32 mouse cellular contexts compared by ENCODE assay signal in genomic region chr4:126025801-126026200, GRCm38 (mm10). TPM values are rescaled to one million over a fixed set of nuclear protein-coding genes. Genes with fewer than 3 reads are reported as not detected.
DNase-seq lines count a peak whose midpoint lies in the region; ATAC-seq and TF ChIP-seq lines count a peak whose summit lies in the region.
"Had no signal": no experiment of that assay in that cellular context is flagged by ENCODE, and none has a peak within 500 bp of the region (broad histone marks: within the 10 kb centered on the region; RNA-seq: fewer than 3 reads in every experiment).

No protein-coding gene starts in this region.

- H3K9me3 ChIP-seq in embryonic facial prominence, embryonic 14.5 days (ENCODE audit: control insufficient read depth, low read length), result no peaks in the 10 kb centered on the region
- no peaks in the 10 kb centered on the region for H3K9me3 ChIP-seq in embryonic facial prominence, embryonic 10.5 days
- no peaks in the 10 kb centered on the region for H3K9me3 ChIP-seq in midbrain, embryonic 14.5 days (ENCODE audit: control insufficient read depth, low read length)
- H3K9me3 ChIP-seq in midbrain, embryonic 10.5 days (replicated peaks), result no peaks in the 10 kb centered on the region
- no peaks in the 10 kb centered on the region for H3K9me3 ChIP-seq in liver, embryonic 12.5 days (replicated peaks)
- no peaks in the 10 kb centered on the region for H3K9me3 ChIP-seq in liver, postnatal 0 days (ENCODE audit: low read length)
- H3K9me3 ChIP-seq: forebrain, embryonic 15.5 days; heart, embryonic 12.5 days; hindbrain, embryonic 13.5 days; limb, embryonic 12.5 days; midbrain, embryonic 13.5 days; neural tube, embryonic 15.5 days had no signal

- no peaks in the 10 kb centered on the region for H3K4me1 ChIP-seq in embryonic facial prominence, embryonic 14.5 days (ENCODE audit: control insufficient read depth, insufficient read depth, low read length)
- no peaks in the 10 kb centered on the region for H3K4me1 ChIP-seq in embryonic facial prominence, embryonic 10.5 days
- H3K4me1 ChIP-seq in midbrain, embryonic 14.5 days (ENCODE audit: control insufficient read depth, insufficient read depth, low read length), result no peaks in the 10 kb centered on the region
- no peaks in the 10 kb centered on the region for H3K4me1 ChIP-seq in midbrain, embryonic 10.5 days
- H3K4me1 ChIP-seq in liver, embryonic 12.5 days, result peaks cover 34% of the 10 kb centered on the region
- H3K4me1 ChIP-seq in liver, postnatal 0 days (ENCODE audit: insufficient read depth), result no peaks in the 10 kb centered on the region
- H3K4me1 ChIP-seq: forebrain, embryonic 15.5 days; heart, embryonic 12.5 days; hindbrain, embryonic 13.5 days; limb, embryonic 12.5 days; midbrain, embryonic 13.5 days; neural tube, embryonic 15.5 days had no signal

- no peak overlapping the region for H3K9ac ChIP-seq in embryonic facial prominence, embryonic 14.5 days (ENCODE audit: low read depth, low read length)
- no peak overlapping the region for H3K9ac ChIP-seq in midbrain, embryonic 14.5 days (replicated peaks; ENCODE audit: low read length)
- no peak overlapping the region for H3K9ac ChIP-seq in liver, embryonic 12.5 days
- no peak overlapping the region for H3K9ac ChIP-seq in liver, postnatal 0 days (replicated peaks)
- H3K9ac ChIP-seq: forebrain, embryonic 15.5 days; heart, embryonic 12.5 days; hindbrain, embryonic 13.5 days; limb, embryonic 12.5 days; midbrain, embryonic 13.5 days; neural tube, embryonic 15.5 days had no signal

- no peak overlapping the region for H3K4me2 ChIP-seq in embryonic facial prominence, embryonic 14.5 days (ENCODE audit: low read depth, low read length)
- H3K4me2 ChIP-seq in midbrain, embryonic 14.5 days (ENCODE audit: low read length), result no peak overlapping the region
- peak overlapping the region; percentile 18 for H3K4me2 ChIP-seq in liver, embryonic 12.5 days
- peak overlapping the region; percentile 57 for H3K4me2 ChIP-seq in liver, postnatal 0 days (ENCODE audit: low read depth, low read length)
- H3K4me2 ChIP-seq: forebrain, embryonic 15.5 days; heart, embryonic 12.5 days; hindbrain, embryonic 13.5 days; limb, embryonic 12.5 days; midbrain, embryonic 13.5 days; neural tube, embryonic 15.5 days had no signal

- no peak overlapping the region for H3K4me3 ChIP-seq in embryonic facial prominence, embryonic 14.5 days (ENCODE audit: low read depth, low read length)
- no peak overlapping the region for H3K4me3 ChIP-seq in embryonic facial prominence, embryonic 10.5 days
- no peak overlapping the region for H3K4me3 ChIP-seq in midbrain, embryonic 14.5 days (replicated peaks; ENCODE audit: low read depth, low read length)
- H3K4me3 ChIP-seq in midbrain, embryonic 10.5 days, result no peak overlapping the region
- H3K4me3 ChIP-seq in liver, embryonic 12.5 days, result no peak overlapping the region
- H3K4me3 ChIP-seq in liver, postnatal 0 days (ENCODE audit: low read depth, low read length), result peak overlapping the region; percentile 41
- H3K4me3 ChIP-seq: forebrain, embryonic 15.5 days; gastrocnemius, adult 2 months; heart, adult 2 months; heart, embryonic 12.5 days; hindbrain, embryonic 13.5 days; left cerebral cortex, adult 2 months; limb, embryonic 12.5 days; midbrain, embryonic 13.5 days; neural tube, embryonic 15.5 days had no signal

- TF ChIP-seq EP300 in liver, postnatal 0 days (IDR thresholded peaks at IDR 0.05; ENCODE audit: low read depth), result no peak

- no peak for TF ChIP-seq CTCF in liver, postnatal 0 days (IDR thresholded peaks at IDR 0.05; ENCODE audit: low read depth)

- peak; percentile 9 for DNase-seq in embryonic facial prominence, embryonic 14.5 days (ENCODE audit: low spot score)
- DNase-seq in embryonic facial prominence, embryonic 10.5 days (ENCODE audit: low spot score), result no peak
- peak; percentile 18 for DNase-seq in midbrain, embryonic 14.5 days
- no peak for DNase-seq in midbrain, embryonic 10.5 days (ENCODE audit: low spot score)
- no peak for DNase-seq in liver, postnatal 0 days
- no peak for DNase-seq in kidney, adult 8-10 months
- no peak for DNase-seq in kidney, postnatal 36 days
- DNase-seq: adrenal gland, adult 2 months; adrenal gland, postnatal 36 days; cerebellum, adult 9-11 months; gastrocnemius, adult 2 months; gastrocnemius, postnatal 36 days; heart, adult 2 months; heart, postnatal 4 days; kidney, postnatal 14 days; lung, adult 18-20 months; lung, postnatal 14 days; right cerebral cortex, adult 18-20 months; spleen, adult 18-20 months; thymus, adult 18-20 months; thymus, postnatal 25 days had no signal

- H3K27ac ChIP-seq in embryonic facial prominence, embryonic 14.5 days (replicated peaks; ENCODE audit: low read depth, low read length), result no peak overlapping the region
- no peak overlapping the region for H3K27ac ChIP-seq in embryonic facial prominence, embryonic 10.5 days (replicated peaks)
- H3K27ac ChIP-seq in midbrain, embryonic 14.5 days (replicated peaks; ENCODE audit: low read depth, low read length), result no peak overlapping the region
- no peak overlapping the region for H3K27ac ChIP-seq in midbrain, embryonic 10.5 days (replicated peaks)
- no peak overlapping the region for H3K27ac ChIP-seq in liver, embryonic 12.5 days
- no peak overlapping the region for H3K27ac ChIP-seq in liver, postnatal 0 days (ENCODE audit: low read depth)
- H3K27ac ChIP-seq: forebrain, embryonic 15.5 days; gastrocnemius, adult 2 months; heart, adult 2 months; hindbrain, embryonic 13.5 days; left cerebral cortex, adult 2 months; limb, embryonic 12.5 days; midbrain, embryonic 13.5 days; neural tube, embryonic 15.5 days had no signal

- no peaks in the 10 kb centered on the region for H3K27me3 ChIP-seq in embryonic facial prominence, embryonic 14.5 days (replicated peaks; ENCODE audit: control insufficient read depth, insufficient read depth, low read length)
- H3K27me3 ChIP-seq in embryonic facial prominence, embryonic 10.5 days (replicated peaks; ENCODE audit: low read depth, poor library complexity, severe bottlenecking), result no peaks in the 10 kb centered on the region
- H3K27me3 ChIP-seq in midbrain, embryonic 14.5 days (ENCODE audit: control insufficient read depth, insufficient read depth, low read length), result no peaks in the 10 kb centered on the region
- no peaks in the 10 kb centered on the region for H3K27me3 ChIP-seq in midbrain, embryonic 10.5 days (ENCODE audit: low read depth, poor library complexity, severe bottlenecking)
- H3K27me3 ChIP-seq in liver, embryonic 12.5 days (replicated peaks), result peaks cover 25% of the 10 kb centered on the region
- no peaks in the 10 kb centered on the region for H3K27me3 ChIP-seq in liver, postnatal 0 days (ENCODE audit: insufficient read depth, low read length)
- H3K27me3 ChIP-seq: forebrain, embryonic 15.5 days; heart, embryonic 12.5 days; hindbrain, embryonic 13.5 days; midbrain, embryonic 13.5 days; neural tube, embryonic 15.5 days had no signal

- ATAC-seq in embryonic facial prominence, embryonic 14.5 days (ENCODE audit: low read depth), result no peak
- no peak for ATAC-seq in midbrain, embryonic 14.5 days (ENCODE audit: low FRiP score, low TSS enrichment)
- ATAC-seq in liver, embryonic 12.5 days, result no peak
- no peak for ATAC-seq in liver, postnatal 0 days
- ATAC-seq: activated CD4-positive, CD25-positive, alpha-beta regulatory T cell, adult 4 months; CD4-positive, CD25-positive, alpha-beta regulatory T cell, adult 4 months; forebrain, embryonic 15.5 days; intestine, postnatal 0 days; midbrain, embryonic 13.5 days had no signal

- WGBS in embryonic facial prominence, embryonic 14.5 days, result 77% methylated on average over 5 of the region's 5 CpGs
- WGBS in embryonic facial prominence, embryonic 10.5 days, result 92% methylated on average over 5 of the region's 5 CpGs
- 81% methylated on average over 5 of the region's 5 CpGs for WGBS in midbrain, embryonic 14.5 days
- WGBS in midbrain, embryonic 10.5 days, result 91% methylated on average over 5 of the region's 5 CpGs
- WGBS in liver, embryonic 12.5 days (ENCODE audit: insufficient replicate concordance), result 60% methylated on average over 5 of the region's 5 CpGs
- WGBS in liver, postnatal 0 days (ENCODE audit: insufficient replicate concordance), result 53% methylated on average over 5 of the region's 5 CpGs

- no peaks in the 10 kb centered on the region for H3K36me3 ChIP-seq in embryonic facial prominence, embryonic 14.5 days (ENCODE audit: control insufficient read depth, insufficient read depth, low read length)
- no peaks in the 10 kb centered on the region for H3K36me3 ChIP-seq in embryonic facial prominence, embryonic 10.5 days (replicated peaks)
- no peaks in the 10 kb centered on the region for H3K36me3 ChIP-seq in midbrain, embryonic 14.5 days (ENCODE audit: control insufficient read depth, insufficient read depth, low read length)
- no peaks in the 10 kb centered on the region for H3K36me3 ChIP-seq in midbrain, embryonic 10.5 days
- no peaks in the 10 kb centered on the region for H3K36me3 ChIP-seq in liver, embryonic 12.5 days
- H3K36me3 ChIP-seq in liver, postnatal 0 days (replicated peaks; ENCODE audit: insufficient read depth, low read length), result no peaks in the 10 kb centered on the region
- H3K36me3 ChIP-seq: forebrain, embryonic 15.5 days; heart, embryonic 12.5 days; hindbrain, embryonic 13.5 days; limb, embryonic 12.5 days; midbrain, embryonic 13.5 days; neural tube, embryonic 15.5 days had no signal

RNA-seq across cellular contexts. Expression of gene Csf3r, which starts 1.5 kb away (rescaled TPM):
- 0.51 and 0.85 TPM in 2 replicates for polyA plus RNA-seq in embryonic facial prominence, embryonic 14.5 days (2014; fragmentation: Nextera tagmentation; extraction: Ambion mirVana)
- polyA plus RNA-seq in embryonic facial prominence, embryonic 10.5 days (2016; fragmentation: Nextera tagmentation; extraction: Ambion mirVana), result 0.54 and 0.60 TPM in 2 replicates
- polyA plus RNA-seq in midbrain, embryonic 14.5 days (2014; fragmentation: Nextera tagmentation; extraction: Ambion mirVana), result 0.50 and 0.64 TPM in 2 replicates
- 0.48 and 0.75 TPM in 2 replicates for polyA plus RNA-seq in midbrain, embryonic 10.5 days (2016; fragmentation: Nextera tagmentation; extraction: Ambion mirVana)
- polyA plus RNA-seq in liver, embryonic 12.5 days (2016; fragmentation: Nextera tagmentation; extraction: Ambion mirVana), result 2.8 TPM in 2 replicates
- 2.3 and 2.8 TPM in 2 replicates for polyA plus RNA-seq in liver, postnatal 0 days (2015; fragmentation: Nextera tagmentation; extraction: Ambion mirVana)
- polyA plus RNA-seq: CD4-positive, CD25-positive, alpha-beta regulatory T cell, adult 4 months had no signal

RNA-seq across cellular contexts. Expression of gene Mrps15, which starts 20.9 kb away (rescaled TPM):
- 128 and 133 TPM in 2 replicates for polyA plus RNA-seq in embryonic facial prominence, embryonic 14.5 days (2014; fragmentation: Nextera tagmentation; extraction: Ambion mirVana)
- 161 and 164 TPM in 2 replicates for polyA plus RNA-seq in embryonic facial prominence, embryonic 10.5 days (2016; fragmentation: Nextera tagmentation; extraction: Ambion mirVana)
- 125 and 139 TPM in 2 replicates for polyA plus RNA-seq in midbrain, embryonic 14.5 days (2014; fragmentation: Nextera tagmentation; extraction: Ambion mirVana)
- polyA plus RNA-seq in midbrain, embryonic 10.5 days (2016; fragmentation: Nextera tagmentation; extraction: Ambion mirVana), result 138 and 153 TPM in 2 replicates
- 128 and 138 TPM in 2 replicates for polyA plus RNA-seq in liver, embryonic 12.5 days (2016; fragmentation: Nextera tagmentation; extraction: Ambion mirVana)
- 57.2 and 58.1 TPM in 2 replicates for polyA plus RNA-seq in liver, postnatal 0 days (2015; fragmentation: Nextera tagmentation; extraction: Ambion mirVana)

RNA-seq across cellular contexts. Expression of gene Oscp1, which starts 32.6 kb away (rescaled TPM):
- 13.7 and 17.5 TPM in 2 replicates for polyA plus RNA-seq in embryonic facial prominence, embryonic 14.5 days (2014; fragmentation: Nextera tagmentation; extraction: Ambion mirVana)
- polyA plus RNA-seq in embryonic facial prominence, embryonic 10.5 days (2016; fragmentation: Nextera tagmentation; extraction: Ambion mirVana), result 21.9 and 24.2 TPM in 2 replicates
- 34.0 and 42.7 TPM in 2 replicates for polyA plus RNA-seq in midbrain, embryonic 14.5 days (2014; fragmentation: Nextera tagmentation; extraction: Ambion mirVana)
- polyA plus RNA-seq in midbrain, embryonic 10.5 days (2016; fragmentation: Nextera tagmentation; extraction: Ambion mirVana), result 33.2 and 34.7 TPM in 2 replicates
- polyA plus RNA-seq in liver, embryonic 12.5 days (2016; fragmentation: Nextera tagmentation; extraction: Ambion mirVana), result 2.8 and 3.0 TPM in 2 replicates
- polyA plus RNA-seq in liver, postnatal 0 days (2015; fragmentation: Nextera tagmentation; extraction: Ambion mirVana), result 0.90 and 1.5 TPM in 2 replicates

Comparison
In these comparisons a context has a peak if more than half of its experiments do, and no peak if none do; other contexts are left out.
1. DNase-seq: peak in embryonic facial prominence, embryonic 14.5 days (single experiment) and midbrain, embryonic 14.5 days (single experiment); none in embryonic facial prominence, embryonic 10.5 days (single experiment), midbrain, embryonic 10.5 days (single experiment), liver, postnatal 0 days (single experiment), kidney, adult 8-10 months (0 of 2) and kidney, postnatal 36 days (0 of 2).
2. H3K4me2 ChIP-seq: peak in liver, embryonic 12.5 days (single experiment) and liver, postnatal 0 days (single experiment); none in embryonic facial prominence, embryonic 14.5 days (single experiment) and midbrain, embryonic 14.5 days (single experiment).